Comparison of ENCODE assay signal across 7 mouse cellular contexts in genomic region chr12:3959791-3960543, GRCm38 (mm10). TPM values are rescaled to one million over a fixed set of nuclear protein-coding genes. Genes with fewer than 3 reads are reported as not detected.
DNase-seq lines count a peak whose midpoint lies in the region; ATAC-seq and TF ChIP-seq lines count a peak whose summit lies in the region.

No protein-coding gene starts in this region.

- no peaks in the 10 kb centered on the region for H3K9me3 ChIP-seq in embryonic facial prominence, embryonic 15.5 days (replicated peaks)
- H3K9me3 ChIP-seq in heart, embryonic 11.5 days (replicated peaks; ENCODE audit: control insufficient read depth, low read length) = no peaks in the 10 kb centered on the region
- H3K9me3 ChIP-seq in kidney, embryonic 14.5 days (ENCODE audit: control insufficient read depth, low read length) = no peaks in the 10 kb centered on the region
- H3K9me3 ChIP-seq in limb, embryonic 14.5 days (ENCODE audit: control insufficient read depth, low read length) = no peaks in the 10 kb centered on the region
- no peaks in the 10 kb centered on the region for H3K9me3 ChIP-seq in midbrain, embryonic 15.5 days

- H3K27me3 ChIP-seq in embryonic facial prominence, embryonic 15.5 days = peaks cover 4% of the 10 kb centered on the region; the same call in 1 of the 2 replicates
- peaks cover 6% of the 10 kb centered on the region for H3K27me3 ChIP-seq in heart, embryonic 11.5 days (ENCODE audit: control insufficient read depth, insufficient read depth, low read length)
- peaks cover 4% of the 10 kb centered on the region; the same call in 1 of the 2 replicates for H3K27me3 ChIP-seq in kidney, embryonic 14.5 days (ENCODE audit: control insufficient read depth, insufficient read depth, low read length)
- H3K27me3 ChIP-seq in limb, embryonic 14.5 days (ENCODE audit: control insufficient read depth, insufficient read depth, low read length) = peaks cover 8% of the 10 kb centered on the region
- H3K27me3 ChIP-seq in midbrain, embryonic 15.5 days (replicated peaks) = 0 out of 2 replicates have a peak, but pooled peaks cover 5% of the 10 kb centered on the region

- peak; percentile 89; the same call in 1 of the 2 replicates for TF ChIP-seq POLR2A in limb, embryonic 14.5 days (IDR thresholded peaks at IDR 0.05; ENCODE audit: borderline replicate concordance, extremely low read depth, insufficient read depth, insufficient read length)

- ATAC-seq in embryonic facial prominence, embryonic 15.5 days (ENCODE audit: insufficient number of reproducible peaks, low FRiP score, low TSS enrichment, low read depth) = peak; percentile 87
- ATAC-seq in heart, embryonic 11.5 days (replicated peaks; ENCODE audit: insufficient number of reproducible peaks, low FRiP score, low TSS enrichment) = peak; percentile 87
- peak; percentile 97 for ATAC-seq in kidney, embryonic 14.5 days (ENCODE audit: low FRiP score, low TSS enrichment)
- ATAC-seq in limb, embryonic 14.5 days (ENCODE audit: low FRiP score, low read depth) = peak; percentile 94
- ATAC-seq in midbrain, embryonic 15.5 days (replicated peaks) = peak; percentile 98

- H3K4me3 ChIP-seq in embryonic facial prominence, embryonic 15.5 days (replicated peaks) = peak overlapping the region; percentile 62
- peak overlapping the region; percentile 66 for H3K4me3 ChIP-seq in heart, embryonic 11.5 days (ENCODE audit: low read depth, low read length)
- H3K4me3 ChIP-seq in kidney, embryonic 14.5 days (ENCODE audit: low read length) = peak overlapping the region; percentile 63
- H3K4me3 ChIP-seq in limb, embryonic 14.5 days (replicated peaks; ENCODE audit: low read length) = peak overlapping the region; percentile 48
- peak overlapping the region; percentile 68 for H3K4me3 ChIP-seq in midbrain, embryonic 15.5 days

- peak overlapping the region; percentile 63 for H3K9ac ChIP-seq in embryonic facial prominence, embryonic 15.5 days
- peak overlapping the region; percentile 88 for H3K9ac ChIP-seq in heart, embryonic 11.5 days (ENCODE audit: low read depth, low read length)
- peak overlapping the region; percentile 79 for H3K9ac ChIP-seq in kidney, embryonic 14.5 days (ENCODE audit: low read depth, low read length)
- H3K9ac ChIP-seq in limb, embryonic 14.5 days (ENCODE audit: low read depth, low read length, severe bottlenecking) = peak overlapping the region; percentile 64
- peak overlapping the region; percentile 65 for H3K9ac ChIP-seq in midbrain, embryonic 15.5 days

- WGBS in embryonic facial prominence, embryonic 15.5 days = 2% methylated on average over 53 of the region's 53 CpGs
- 2% methylated on average over 53 of the region's 53 CpGs for WGBS in heart, embryonic 11.5 days (ENCODE audit: insufficient replicate concordance)
- WGBS in kidney, embryonic 14.5 days = 2% methylated on average over 53 of the region's 53 CpGs
- 4% methylated on average over 53 of the region's 53 CpGs for WGBS in limb, embryonic 14.5 days
- 2% methylated on average over 53 of the region's 53 CpGs for WGBS in midbrain, embryonic 15.5 days

- peaks cover 7% of the 10 kb centered on the region; the same call in 1 of the 2 replicates for H3K4me1 ChIP-seq in embryonic facial prominence, embryonic 15.5 days
- no peaks in the 10 kb centered on the region for H3K4me1 ChIP-seq in heart, embryonic 11.5 days (ENCODE audit: control insufficient read depth, insufficient read depth, low read length)
- H3K4me1 ChIP-seq in kidney, embryonic 14.5 days (ENCODE audit: control insufficient read depth, insufficient read depth, low read length) = 0 out of 2 replicates have a peak, but pooled peaks cover 3% of the 10 kb centered on the region
- H3K4me1 ChIP-seq in limb, embryonic 14.5 days (ENCODE audit: control insufficient read depth, insufficient read depth, low read length) = no peaks in the 10 kb centered on the region
- H3K4me1 ChIP-seq in midbrain, embryonic 15.5 days = peaks cover 12% of the 10 kb centered on the region

- peak; percentile 98 for DNase-seq in brain, adult 2 months (ENCODE audit: low read depth, low spot score)
- DNase-seq in limb, embryonic 14.5 days (ENCODE audit: low spot score) = peak; percentile 87
- DNase-seq in spleen, adult 18-20 months = peak; percentile 78 to 80

- peak overlapping the region; percentile 80 for H3K27ac ChIP-seq in embryonic facial prominence, embryonic 15.5 days (replicated peaks)
- peak overlapping the region; percentile 85 for H3K27ac ChIP-seq in heart, embryonic 11.5 days (ENCODE audit: low read depth, low read length)
- H3K27ac ChIP-seq in kidney, embryonic 14.5 days (ENCODE audit: low read depth, low read length) = peak overlapping the region; percentile 84
- peak overlapping the region; percentile 81 for H3K27ac ChIP-seq in limb, embryonic 14.5 days (replicated peaks; ENCODE audit: low read depth, low read length)
- peak overlapping the region; percentile 97 for H3K27ac ChIP-seq in midbrain, embryonic 15.5 days

- H3K4me2 ChIP-seq in embryonic facial prominence, embryonic 15.5 days (replicated peaks) = peak overlapping the region; percentile 87
- H3K4me2 ChIP-seq in heart, embryonic 11.5 days = peak overlapping the region; percentile 89
- peak overlapping the region; percentile 91 for H3K4me2 ChIP-seq in kidney, embryonic 14.5 days (replicated peaks; ENCODE audit: low read depth, low read length)
- H3K4me2 ChIP-seq in limb, embryonic 14.5 days (replicated peaks; ENCODE audit: low read depth, low read length, severe bottlenecking) = peak overlapping the region; percentile 68
- peak overlapping the region; percentile 74 for H3K4me2 ChIP-seq in midbrain, embryonic 15.5 days

- no peaks in the 10 kb centered on the region for H3K36me3 ChIP-seq in embryonic facial prominence, embryonic 15.5 days
- no peaks in the 10 kb centered on the region for H3K36me3 ChIP-seq in heart, embryonic 11.5 days (ENCODE audit: control insufficient read depth, insufficient read depth, low read length)
- H3K36me3 ChIP-seq in kidney, embryonic 14.5 days (ENCODE audit: control insufficient read depth, insufficient read depth, low read length) = no peaks in the 10 kb centered on the region
- no peaks in the 10 kb centered on the region for H3K36me3 ChIP-seq in limb, embryonic 14.5 days (ENCODE audit: control insufficient read depth, insufficient read depth, low read length)
- peaks cover under 1% of the 10 kb centered on the region; the same call in 1 of the 2 replicates for H3K36me3 ChIP-seq in midbrain, embryonic 15.5 days (replicated peaks)

RNA-seq across cellular contexts. Expression of gene Pomc, which starts 5.2 kb away (rescaled TPM):
- 2.4 and 6.4 TPM in 2 replicates for polyA plus RNA-seq in embryonic facial prominence, embryonic 15.5 days (2015; fragmentation: Nextera tagmentation; extraction: Ambion mirVana)
- polyA plus RNA-seq in heart, embryonic 11.5 days (2014; fragmentation: Nextera tagmentation; extraction: Ambion mirVana) = 2.6 and 2.9 TPM in 2 replicates
- polyA plus RNA-seq in kidney, embryonic 14.5 days (2014; fragmentation: Nextera tagmentation; extraction: Ambion mirVana) = 3.6 and 4.8 TPM in 2 replicates
- polyA plus RNA-seq in limb, embryonic 14.5 days (2012; rRNA removed) = 2.6 and 2.7 TPM in 2 replicates
- polyA plus RNA-seq in limb, embryonic 14.5 days (2014; fragmentation: Nextera tagmentation; extraction: Ambion mirVana) = 2.5 and 3.0 TPM in 2 replicates
- polyA plus RNA-seq in midbrain, embryonic 15.5 days (2015; fragmentation: Nextera tagmentation; extraction: Ambion mirVana) = 5.0 and 9.1 TPM in 2 replicates

Comparison
In these comparisons a context has a peak if more than half of its experiments do, and no peak if none do; other contexts are left out.
1. Peak in every context shown above with its lines: DNase-seq, ATAC-seq, H3K4me3 ChIP-seq and H3K27ac ChIP-seq.